Mouse (Mus musculus): ENCODE results near the gene 2810459M11Rik.

2810459M11Rik gene

GRCm38 (mm10) chr1:86054943-86055342, 9.3 kb downstream of the 2810459M11Rik start:
- no peak for DNase-seq

- no peak for DNase-seq
Observed at GRCm38 (mm10) chr1:86056284-86056683, 10.6 kb downstream of the 2810459M11Rik start.

- peak; percentile 89 for DNase-seq
Observed at GRCm38 (mm10) chr1:86058856-86059769, 13.4 kb downstream of the 2810459M11Rik start.

- no peak for DNase-seq
Observed at GRCm38 (mm10) chr1:86062523-86062922, 16.9 kb downstream of the 2810459M11Rik start.

GRCm38 (mm10) chr1:86064271-86064991, 18.8 kb downstream of the 2810459M11Rik start, which contains the start of gene Psmd1:
Psmd1 (plus strand) TSS chr1:86064387.
- DNase-seq = peak; percentile 88

- DNase-seq = no peak
Observed at GRCm38 (mm10) chr1:86076565-86076964, 30.9 kb downstream of the 2810459M11Rik start.

- DNase-seq = no peak
Observed at GRCm38 (mm10) chr1:86094413-86094812, 48.8 kb downstream of the 2810459M11Rik start.

GRCm38 (mm10) chr1:86105054-86105453, 59.4 kb downstream of the 2810459M11Rik start:
- no peak for DNase-seq

Data from right cerebral cortex, postnatal 25 days (tissue).